9 mouse cellular contexts compared by ENCODE assay signal in genomic region chr14:103815542-103815941, GRCm38 (mm10). TPM values are rescaled to one million over a fixed set of nuclear protein-coding genes. Genes with fewer than 3 reads are reported as not detected.
DNase-seq lines count a peak whose midpoint lies in the region; ATAC-seq lines count a peak whose summit lies in the region.
"Had no signal": no experiment of that assay in that cellular context is flagged by ENCODE, and none has a peak within 500 bp of the region (broad histone marks: within the 10 kb centered on the region; RNA-seq: fewer than 3 reads in every experiment).

No protein-coding gene starts in this region.

- peaks cover 5% of the 10 kb centered on the region; the same call in 1 of the 2 replicates for H3K36me3 ChIP-seq in heart, embryonic 10.5 days
- no peaks in the 10 kb centered on the region for H3K36me3 ChIP-seq in lung, embryonic 15.5 days
- H3K36me3 ChIP-seq in forebrain, embryonic 11.5 days (ENCODE audit: control insufficient read depth, insufficient read depth, low read length): no peaks in the 10 kb centered on the region

- H3K9me3 ChIP-seq in heart, embryonic 10.5 days: no peaks in the 10 kb centered on the region
- no peaks in the 10 kb centered on the region for H3K9me3 ChIP-seq in lung, embryonic 15.5 days
- H3K9me3 ChIP-seq in forebrain, embryonic 11.5 days (ENCODE audit: control insufficient read depth, low read length): no peaks in the 10 kb centered on the region

- peaks cover 5% of the 10 kb centered on the region; the same call in 1 of the 2 replicates for H3K4me1 ChIP-seq in heart, embryonic 10.5 days
- no peaks in the 10 kb centered on the region; the same call in none of the 2 replicates for H3K4me1 ChIP-seq in lung, embryonic 15.5 days
- no peaks in the 10 kb centered on the region for H3K4me1 ChIP-seq in forebrain, embryonic 11.5 days (replicated peaks; ENCODE audit: control insufficient read depth, insufficient read depth, low read length)

- no peaks in the 10 kb centered on the region for H3K27me3 ChIP-seq in heart, embryonic 10.5 days (ENCODE audit: insufficient read depth, poor library complexity, severe bottlenecking)
- H3K27me3 ChIP-seq in lung, embryonic 15.5 days: no peaks in the 10 kb centered on the region
- H3K27me3 ChIP-seq in forebrain, embryonic 11.5 days (ENCODE audit: control insufficient read depth, insufficient read depth, low read length): no peaks in the 10 kb centered on the region

- no peak overlapping the region for H3K27ac ChIP-seq in heart, embryonic 10.5 days
- H3K27ac ChIP-seq in lung, embryonic 15.5 days: peak overlapping the region; percentile 30
- no peak overlapping the region for H3K27ac ChIP-seq in forebrain, embryonic 11.5 days (ENCODE audit: low read depth, low read length)

- H3K4me3 ChIP-seq in heart, embryonic 10.5 days: no peak overlapping the region
- H3K4me3 ChIP-seq in lung, embryonic 15.5 days: no peak overlapping the region
- no peak overlapping the region for H3K4me3 ChIP-seq in forebrain, embryonic 11.5 days (ENCODE audit: low read depth, low read length)

- peak; percentile 99 for DNase-seq in heart, adult 11 months
- no peak for DNase-seq in heart, embryonic 10.5 days (ENCODE audit: low spot score)
- DNase-seq in adrenal gland, postnatal 36 days: peak; percentile 57 to 66
- DNase-seq in induced T-regulatory cell, adult 2 months (ENCODE audit: low read depth): peak; percentile 4
- no peak for DNase-seq in urinary bladder, adult 18-20 months (ENCODE audit: low spot score in 2 of 2)
- DNase-seq in forebrain, embryonic 11.5 days (ENCODE audit: low spot score): no peak

- H3K4me2 ChIP-seq in lung, embryonic 15.5 days: peak overlapping the region; percentile 6; the same call in 1 of the 2 replicates
- H3K4me2 ChIP-seq in forebrain, embryonic 11.5 days (ENCODE audit: low read depth, low read length, severe bottlenecking): no peak overlapping the region

- ATAC-seq in lung, embryonic 15.5 days (ENCODE audit: borderline replicate concordance, extremely low read depth, low FRiP score, low TSS enrichment): peak; percentile 46; the same call in 1 of the 2 replicates
- no peak for ATAC-seq in erythroid progenitor cell, adult 5-6 weeks (replicated peaks; ENCODE audit: low FRiP score, poor library complexity, severe bottlenecking)
- no peak for ATAC-seq in forebrain, embryonic 11.5 days (replicated peaks; ENCODE audit: low FRiP score)
- ATAC-seq: midbrain, embryonic 16.5 days had no signal

- 51% methylated on average over 16 of the region's 16 CpGs for WGBS in heart, embryonic 10.5 days
- WGBS in lung, embryonic 15.5 days: 30% methylated on average over 16 of the region's 16 CpGs
- 77% methylated on average over 16 of the region's 16 CpGs for WGBS in forebrain, embryonic 11.5 days

- no peak overlapping the region for H3K9ac ChIP-seq in lung, embryonic 15.5 days
- H3K9ac ChIP-seq in forebrain, embryonic 11.5 days (ENCODE audit: low read length): no peak overlapping the region

RNA-seq across cellular contexts. Expression of gene Ednrb, which starts 28.7 kb away (rescaled TPM):
- polyA plus RNA-seq in heart, embryonic 10.5 days (2016; fragmentation: Nextera tagmentation; extraction: Ambion mirVana): 47.6 and 80.3 TPM in 2 replicates
- total RNA-seq in adrenal gland, postnatal 36 days (2021): 10 to 100 TPM; 44.6 to 52.8 TPM
- 149 and 153 TPM in 2 replicates for polyA plus RNA-seq in lung, embryonic 15.5 days (2015; fragmentation: Nextera tagmentation; extraction: Ambion mirVana)
- not detected in 2 replicates for total RNA-seq in erythroid progenitor cell, adult 5-6 weeks (2015; ENCODE audit: low replicate concordance)
- 1.0 TPM in 1 of 2 replicates, not detected in the other for total RNA-seq in erythroid progenitor cell, adult 5-6 weeks (2017; ENCODE audit: low replicate concordance)
- 56.1 and 58.3 TPM in 2 replicates for polyA plus RNA-seq in forebrain, embryonic 11.5 days (2014; fragmentation: Nextera tagmentation; extraction: Ambion mirVana)

Comparison
In these comparisons a context has a peak if more than half of its experiments do, and no peak if none do; other contexts are left out.
1. DNase-seq: peak in heart, adult 11 months (single experiment), adrenal gland, postnatal 36 days (2 of 2) and induced T-regulatory cell, adult 2 months (single experiment); none in heart, embryonic 10.5 days (single experiment), urinary bladder, adult 18-20 months (0 of 2) and forebrain, embryonic 11.5 days (single experiment).